Mouse (Mus musculus) CH12.LX (cell line): ENCODE data around the gene Camk2b. TPM values are rescaled to one million over a fixed set of nuclear protein-coding genes. Genes with fewer than 3 reads are reported as not detected.
"Not testable (repeated sequence)": the region's sequence is repeated elsewhere in the genome, so short reads cannot be mapped to it uniquely, and the experiment has no call there.

Experiments used
- DNase-seq: peaks from one replicate; pipeline ENCODE4 v3.0.0-alpha.2; 2013; ENCODE audit errors: extremely low read depth
- H3K27ac ChIP-seq: 2 replicates; pipeline ENCODE4 v1.5.1; 2012; ENCODE audit warnings: low read depth, mild to moderate bottlenecking, control low read depth, moderate library complexity; ENCODE audit not compliant: insufficient read depth
- H3K27me3 ChIP-seq: replicated peaks from 2 replicates; pipeline ENCODE3; 2012; ENCODE audit warnings: inconsistent platforms
- H3K36me3 ChIP-seq, 2 experiments: replicated peaks in 1 of 2; 2 replicates each; pipeline versions ENCODE3 to v1.6.1; 2012; ENCODE audit warnings: inconsistent platforms in 1 of 2, low read length in 1 of 2, mild to moderate bottlenecking in 1 of 2, mixed read lengths in 1 of 2, moderate library complexity in 1 of 2; ENCODE audit not compliant: control insufficient read depth in 1 of 2, insufficient read depth in 1 of 2
- H3K4me1 ChIP-seq, 2 experiments: 2 replicates each; pipeline ENCODE4 v1.6.1; 2012; ENCODE audit warnings: inconsistent platforms in 1 of 2, moderate library complexity in 1 of 2; ENCODE audit not compliant: insufficient read depth in 2 of 2, control insufficient read depth in 1 of 2
- H3K4me2 ChIP-seq: 2 replicates; pipeline ENCODE4 v1.6.1; 2012; ENCODE audit warnings: low read depth, mild to moderate bottlenecking, control low read depth; ENCODE audit not compliant: poor library complexity, insufficient read depth, severe bottlenecking
- H3K4me3 ChIP-seq, 3 experiments: fragments of 150-350 bp in 1 of 3; sonication (generic) in 1 of 3; replicated peaks in 1 of 3; 2 replicates each; pipeline versions ENCODE3 to v1.5.1; 2011 to 2012; ENCODE audit warnings: low read depth in 2 of 3, low read length in 2 of 3, mild to moderate bottlenecking in 2 of 3, moderate library complexity in 2 of 3, control low read depth in 1 of 3, improper control_type of control experiment in 1 of 3, inconsistent platforms in 1 of 3, mixed read lengths in 1 of 3; ENCODE audit not compliant: poor library complexity in 1 of 3
- H3K79me2 ChIP-seq: replicated peaks from 2 replicates; pipeline ENCODE4 v1.6.1; 2012; ENCODE audit warnings: mild to moderate bottlenecking, moderate library complexity; ENCODE audit not compliant: control insufficient read depth, poor library complexity, insufficient read depth, severe bottlenecking; ENCODE audit errors: extremely low read depth
- H3K9ac ChIP-seq: 2 replicates; pipeline ENCODE4 v1.6.1; 2012; ENCODE audit warnings: low read depth, mild to moderate bottlenecking, control low read depth, moderate library complexity; ENCODE audit not compliant: insufficient read depth
- H3K9me3 ChIP-seq: replicated peaks from 2 replicates; pipeline ENCODE3; 2012; ENCODE audit warnings: low read length, inconsistent platforms, mixed read lengths
- CTCF ChIP-seq, 2 experiments: IDR thresholded peaks in 1 of 2; conservative IDR thresholded peaks in 1 of 2; 2 replicates each; pipeline ENCODE4 v1.5.1; 2011 to 2012; ENCODE audit warnings: low read depth in 2 of 2, low read length in 2 of 2, improper control_type of control experiment in 1 of 2, inconsistent platforms in 1 of 2, mild to moderate bottlenecking in 1 of 2, moderate library complexity in 1 of 2
- ELF1 ChIP-seq: IDR thresholded peaks from 2 replicates; pipeline ENCODE4 v1.6.1; 2014; ENCODE audit warnings: low read depth, mild to moderate bottlenecking, inconsistent platforms, low read length, improper control_type of control experiment
- KAT2A ChIP-seq: IDR thresholded peaks from 2 replicates; pipeline ENCODE4 v1.6.1; 2012; ENCODE audit warnings: low read length, improper control_type of control experiment, inconsistent platforms; ENCODE audit not compliant: insufficient replicate concordance
- NELFE ChIP-seq: IDR thresholded peaks from 2 replicates; pipeline ENCODE4 v1.6.1; 2011; ENCODE audit warnings: low read depth, low read length, improper control_type of control experiment
- POLR2A ChIP-seq: IDR thresholded peaks from 2 replicates; pipeline ENCODE4 v1.6.1; 2011; ENCODE audit warnings: low read depth, mild to moderate bottlenecking, improper control_type of control experiment, low read length
- POLR2AphosphoS2 ChIP-seq: IDR thresholded peaks from 2 replicates; pipeline ENCODE4 v1.6.1; 2011; ENCODE audit warnings: low read depth, low read length, improper control_type of control experiment
- RAD21 ChIP-seq: IDR thresholded peaks from 2 replicates; pipeline ENCODE4 v1.6.1; 2011; ENCODE audit warnings: low read depth, mild to moderate bottlenecking, low read length, improper control_type of control experiment, moderate library complexity
- SMC3 ChIP-seq: IDR thresholded peaks from 2 replicates; pipeline ENCODE4 v1.6.1; 2011; ENCODE audit warnings: low read depth, low read length, improper control_type of control experiment
- TBP ChIP-seq: conservative IDR thresholded peaks from 2 replicates; pipeline ENCODE4 v1.6.1; 2011; ENCODE audit warnings: low read depth, low read length, improper control_type of control experiment
- UBTF ChIP-seq: IDR thresholded peaks from 2 replicates; pipeline ENCODE4 v1.6.1; 2012; ENCODE audit warnings: low read depth, mild to moderate bottlenecking, inconsistent platforms, low read length, improper control_type of control experiment, moderate library complexity
- ZNF384 ChIP-seq: IDR thresholded peaks from 2 replicates; pipeline ENCODE4 v1.6.1; 2012; ENCODE audit warnings: low read depth, low read length, improper control_type of control experiment, inconsistent platforms
- dilution Hi-C: fragments of 300-500 bp; cut with MboI; formaldehyde crosslinking; loops from 2 replicates; pipeline ENCODE4 v1.14.3; 2020; ENCODE audit warnings: low sequenced_read_pairs; ENCODE audit not compliant: extremely low pct_unique_long_range_greater_than_20kb, extremely low pct_ligation_motif_present
- in situ Hi-C: fragments of 300-500 bp; cut with MboI; formaldehyde crosslinking; loops from 3 replicates; pipeline ENCODE4 v1.14.3; 2019; ENCODE audit warnings: low sequenced_read_pairs, low pct_ligation_motif_present, low pct_unique_long_range_greater_than_20kb, mixed read lengths
- polyA plus RNA-seq: library from polyadenylated mRNA; unstranded; fragments of >175 nt; gene quantifications from 2 replicates; pipeline ENCODE4 v1.2.1, GENCODE M21; 2012; ENCODE audit warnings: low read depth; ENCODE audit not compliant: insufficient read length
- total RNA-seq, 2 experiments: library from RNA; depleted of rRNA; stranded (reverse); fragments of 300-350 nt in 1 of 2; fragments of >200 nt in 1 of 2; gene quantifications; 2 replicates each; pipeline ENCODE4 v1.2.3; 2012 to 2014

Gene Camk2b
- total and polyA plus RNA-seq, 3 experiments = 0.08 to 0.26 (median 0.11) TPM

DNA sequence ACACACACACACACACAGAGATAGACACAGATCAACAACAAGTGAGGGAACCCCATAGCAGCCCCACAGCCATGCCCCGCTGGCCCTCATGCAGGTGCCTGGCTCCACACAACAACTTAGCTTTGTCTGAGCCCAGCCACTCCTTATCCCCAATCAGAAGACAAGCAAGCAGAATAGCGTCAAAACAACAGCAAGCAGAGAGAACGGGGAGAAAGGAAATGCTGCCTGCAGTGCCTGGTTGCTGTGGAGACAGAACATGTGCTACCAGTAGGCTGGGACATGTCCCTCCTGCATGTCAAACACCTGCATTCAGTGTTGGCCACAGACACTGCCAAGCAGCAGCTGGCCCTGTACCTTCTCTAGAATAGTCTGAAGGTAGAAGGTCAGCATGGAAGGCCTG is 41.6 kb upstream of the Camk2b start:
- dilution Hi-C loops = no loop called here
- H3K27me3 ChIP-seq = no peaks in the 10 kb centered on the region
- no peaks in the 10 kb centered on the region for H3K9me3 ChIP-seq
- no peak overlapping the region for H3K27ac ChIP-seq
- no peak overlapping the region for H3K4me3 ChIP-seq
- H3K79me2 ChIP-seq = no peaks in the 10 kb centered on the region
- no peak for TF ChIP-seq TBP
- TF ChIP-seq, all 38 proteins: peak for 0
- DNase-seq = no peak
- peaks cover 0 to 8% of the 10 kb centered on the region in 2 experiments; a peak in 3 of 4 replicates for H3K4me1 ChIP-seq
- in situ Hi-C loops = no loop called here
- no peak overlapping the region for H3K4me2 ChIP-seq
- peaks cover 61 to 95% of the 10 kb centered on the region in 2 experiments for H3K36me3 ChIP-seq
- H3K9ac ChIP-seq = no peak overlapping the region

DNA sequence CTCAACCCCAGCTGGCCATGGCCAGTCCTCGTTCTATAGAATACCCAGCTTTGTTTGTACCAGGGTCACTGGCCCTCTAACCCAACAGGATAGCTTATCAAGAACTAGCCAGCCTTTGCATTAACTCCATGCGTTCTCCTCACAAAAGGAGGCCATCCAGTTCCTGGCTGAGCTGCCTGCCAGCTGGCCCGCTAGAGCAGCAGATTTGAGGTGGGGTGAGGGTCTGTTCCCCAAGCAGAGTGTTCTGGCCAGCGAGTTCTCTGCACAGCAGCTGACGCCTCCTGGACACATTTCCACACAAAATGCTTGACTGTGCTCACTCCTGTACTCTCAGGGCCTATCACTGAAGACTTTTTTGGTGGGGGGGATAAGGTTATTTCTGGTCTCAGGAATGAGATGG is 38.6 kb upstream of the Camk2b start:
- Histone ChIP-seq H3K9ac (no peak overlapping the region), H3K9me3 (no peaks in the 10 kb centered on the region), H3K27me3 (no peaks in the 10 kb centered on the region), H3K4me2 (no peak overlapping the region), H3K36me3 (peaks cover 34 to 66% of the 10 kb centered on the region in 2 experiments), H3K79me2 (no peaks in the 10 kb centered on the region), H3K4me1 (peaks cover 0 to 8% of the 10 kb centered on the region in 2 experiments; a peak in 3 of 4 replicates), H3K27ac (no peak overlapping the region), H3K4me3 (no peak overlapping the region)
- no peak for DNase-seq
- in situ Hi-C loops = no loop called here
- dilution Hi-C loops = no loop called here
- TF ChIP-seq NELFE (no peak), CTCF (conservative IDR thresholded peaks at IDR 0.05 in 1 of 2, IDR thresholded peaks at IDR 0.05 in 1 of 2; ENCODE audit: low read depth in 2 of 2, low read length in 2 of 2) (no peak), UBTF (no peak), POLR2A (no peak), ELF1 (no peak), KAT2A (no peak), POLR2AphosphoS2 (no peak)
- TF ChIP-seq, all 38 proteins: peak for 0

DNA sequence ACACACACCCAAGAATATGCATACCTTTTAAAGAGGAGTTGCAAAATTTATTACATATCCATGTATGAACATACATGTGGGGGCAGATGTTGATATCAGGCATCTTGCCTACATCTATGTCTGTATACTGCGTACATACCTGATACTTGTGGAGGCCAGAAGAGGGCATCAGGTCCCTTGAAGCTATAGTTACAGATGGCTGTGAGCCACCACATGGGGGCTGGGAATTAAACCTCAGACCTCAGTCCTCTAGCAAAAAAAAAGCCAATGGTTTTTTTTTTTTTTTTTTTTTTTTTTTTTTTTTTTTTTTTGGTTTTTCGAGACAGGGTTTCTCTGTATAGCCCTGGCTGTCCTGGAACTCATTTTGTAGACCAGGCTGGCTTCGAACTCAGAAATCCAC is 30.5 kb upstream of the Camk2b start:
- H3K27me3 ChIP-seq, H3K79me2 ChIP-seq, H3K9me3 ChIP-seq, H3K9ac ChIP-seq, dilution Hi-C loops, in situ Hi-C loops, H3K36me3 ChIP-seq, H3K4me1 ChIP-seq, H3K4me2 ChIP-seq, H3K4me3 ChIP-seq, H3K27ac ChIP-seq: not testable (repeated sequence)
- DNase-seq = peak; percentile 9
- TF ChIP-seq CTCF (conservative IDR thresholded peaks at IDR 0.05 in 1 of 2, IDR thresholded peaks at IDR 0.05 in 1 of 2; ENCODE audit: low read depth in 2 of 2, low read length in 2 of 2) = peak in 1 of 2 experiments; percentile 38; a peak in 2 of 4 replicates
- peak; percentile 22; the same call in 1 of the 2 replicates for TF ChIP-seq SMC3
- peak; percentile 0; the same call in 1 of the 2 replicates for TF ChIP-seq RAD21
- TF ChIP-seq ZNF384 = peak; percentile 24; the same call in 1 of the 2 replicates
